Mouse (Mus musculus) kidney, embryonic 14.5 days (tissue): ENCODE measurements around the gene Ccdc122. TPM values are rescaled to one million over a fixed set of nuclear protein-coding genes. Genes with fewer than 3 reads are reported as not detected.

Experiments used
- ATAC-seq: fragments of 200-750 bp; cut with Nextera tagmentation; 2 replicates; pipeline ENCODE4 v1.8.0; 2017; ENCODE audit warnings: moderate number of reproducible peaks, mild to moderate bottlenecking, moderate TSS enrichment, moderate library complexity; ENCODE audit not compliant: low FRiP score, low TSS enrichment
- H3K27ac ChIP-seq: fragments of 300-500 bp; sonication (generic); 2 replicates; pipeline ENCODE4 v1.5.1; 2014; ENCODE audit warnings: low read depth, mild to moderate bottlenecking, low read length, moderate library complexity, mixed read lengths
- H3K27me3 ChIP-seq: fragments of 300-500 bp; sonication (generic); 2 replicates; pipeline ENCODE4 v1.6.1; 2014; ENCODE audit warnings: mild to moderate bottlenecking, low read length; ENCODE audit not compliant: control insufficient read depth, insufficient read depth
- H3K36me3 ChIP-seq: fragments of 300-500 bp; sonication (generic); 2 replicates; pipeline ENCODE4 v1.6.1; 2014; ENCODE audit warnings: low read length, mixed read lengths; ENCODE audit not compliant: control insufficient read depth, insufficient read depth
- H3K4me1 ChIP-seq: fragments of 300-500 bp; sonication (generic); 2 replicates; pipeline ENCODE4 v1.6.1; 2014; ENCODE audit warnings: low read length, mixed read lengths; ENCODE audit not compliant: control insufficient read depth, insufficient read depth
- H3K4me2 ChIP-seq: fragments of 300-500 bp; sonication (generic); replicated peaks from 2 replicates; pipeline ENCODE4 v1.6.1; 2014; ENCODE audit warnings: low read depth, mild to moderate bottlenecking, low read length
- H3K4me3 ChIP-seq: fragments of 300-500 bp; sonication (generic); 2 replicates; pipeline ENCODE4 v1.5.1; 2014; ENCODE audit warnings: mild to moderate bottlenecking, low read length
- H3K9ac ChIP-seq: fragments of 300-500 bp; sonication (generic); 2 replicates; pipeline ENCODE4 v1.6.1; 2014; ENCODE audit warnings: low read depth, mild to moderate bottlenecking, low read length, moderate library complexity
- H3K9me3 ChIP-seq: fragments of 300-500 bp; sonication (generic); 2 replicates; pipeline ENCODE4 v1.6.1; 2016; ENCODE audit warnings: low read length; ENCODE audit not compliant: control insufficient read depth
- WGBS: fragments of 180-500 bp; shearing (Covaris S2); extraction: QIAGEN DNeasy Blood & Tissue Kit; methylation state at CpG from one replicate; pipeline ENCODE4 v1.1.7; 2014; 5-methylcytosine and 5-hydroxymethylcytosine counted together
- polyA plus RNA-seq: library from polyadenylated mRNA; unstranded; fragments of >200 nt; fragmentation: Nextera tagmentation; extraction: Ambion mirVana; gene quantifications from 2 replicates; pipeline ENCODE4 v1.2.1, GENCODE M21; 2014

Ccdc122 gene
- polyA plus RNA-seq, 1 experiment from 2014 or later = 1.7 TPM

- Histone ChIP-seq H3K36me3 (no peaks in the 10 kb centered on the region), H3K27me3 (no peaks in the 10 kb centered on the region), H3K4me1 (no peaks in the 10 kb centered on the region), H3K27ac (no peak overlapping the region), H3K4me3 (no peak overlapping the region), H3K4me2 (no peak overlapping the region), H3K9me3 (no peaks in the 10 kb centered on the region), H3K9ac (no peak overlapping the region)
- ATAC-seq = no peak
- 66% methylated on average over 5 of the region's 5 CpGs for WGBS
These were observed 7.1 kb upstream of the Ccdc122 start for GRCm38 (mm10) chr14:77029319-77030054.

DNA sequence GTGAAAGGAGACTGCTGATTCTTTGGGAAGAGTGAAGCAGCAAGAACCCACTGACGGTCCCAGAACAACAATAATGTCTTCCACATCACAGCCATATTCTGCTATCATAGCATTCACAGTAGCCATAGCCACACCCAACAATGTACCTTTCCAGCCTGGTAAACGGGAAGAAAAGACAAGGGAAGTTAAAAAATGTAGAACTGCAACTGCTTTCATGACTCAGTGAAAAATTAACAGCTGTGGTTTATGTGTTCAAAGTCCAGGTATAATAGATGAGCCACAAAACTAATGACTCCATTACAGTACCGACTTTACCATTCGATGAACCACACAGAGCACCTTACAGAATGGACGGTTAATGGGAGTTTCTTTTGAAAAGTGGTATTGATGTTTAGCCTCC is 5.8 kb upstream of the Ccdc122 start:
- WGBS = 85% methylated on average over 5 of the region's 5 CpGs
- no peak overlapping the region for H3K4me3 ChIP-seq

GRCm38 (mm10) chr14:77032433-77032832 is 4.1 kb upstream of the Ccdc122 start:
- H3K4me1 ChIP-seq = no peaks in the 10 kb centered on the region
- no peak overlapping the region for H3K4me3 ChIP-seq
- H3K36me3 ChIP-seq = no peaks in the 10 kb centered on the region
- ATAC-seq = no peak
- H3K27ac ChIP-seq = no peak overlapping the region
- no peaks in the 10 kb centered on the region for H3K9me3 ChIP-seq
- 79% methylated on average over 5 of the region's 5 CpGs for WGBS
- no peak overlapping the region for H3K9ac ChIP-seq
- H3K27me3 ChIP-seq = no peaks in the 10 kb centered on the region
- H3K4me2 ChIP-seq = no peak overlapping the region

More for the DNA sequence above, 5.8 kb upstream of the Ccdc122 start:
- no peak overlapping the region for H3K27ac ChIP-seq
- no peaks in the 10 kb centered on the region for H3K36me3 ChIP-seq
- no peak for ATAC-seq
- H3K4me1 ChIP-seq = no peaks in the 10 kb centered on the region
- no peaks in the 10 kb centered on the region for H3K9me3 ChIP-seq
- no peaks in the 10 kb centered on the region for H3K27me3 ChIP-seq
- no peak overlapping the region for H3K4me2 ChIP-seq
- H3K9ac ChIP-seq = no peak overlapping the region

- Histone ChIP-seq H3K4me3 (no peak overlapping the region), H3K27me3 (no peaks in the 10 kb centered on the region), H3K27ac (no peak overlapping the region), H3K9ac (no peak overlapping the region), H3K9me3 (no peaks in the 10 kb centered on the region), H3K4me2 (no peak overlapping the region), H3K36me3 (no peaks in the 10 kb centered on the region), H3K4me1 (no peaks in the 10 kb centered on the region)
- ATAC-seq = no peak
- WGBS = 91% methylated on average over 3 of the region's 3 CpGs
These were observed 3.2 kb upstream of the Ccdc122 start for GRCm38 (mm10) chr14:77033391-77033790.

DNA sequence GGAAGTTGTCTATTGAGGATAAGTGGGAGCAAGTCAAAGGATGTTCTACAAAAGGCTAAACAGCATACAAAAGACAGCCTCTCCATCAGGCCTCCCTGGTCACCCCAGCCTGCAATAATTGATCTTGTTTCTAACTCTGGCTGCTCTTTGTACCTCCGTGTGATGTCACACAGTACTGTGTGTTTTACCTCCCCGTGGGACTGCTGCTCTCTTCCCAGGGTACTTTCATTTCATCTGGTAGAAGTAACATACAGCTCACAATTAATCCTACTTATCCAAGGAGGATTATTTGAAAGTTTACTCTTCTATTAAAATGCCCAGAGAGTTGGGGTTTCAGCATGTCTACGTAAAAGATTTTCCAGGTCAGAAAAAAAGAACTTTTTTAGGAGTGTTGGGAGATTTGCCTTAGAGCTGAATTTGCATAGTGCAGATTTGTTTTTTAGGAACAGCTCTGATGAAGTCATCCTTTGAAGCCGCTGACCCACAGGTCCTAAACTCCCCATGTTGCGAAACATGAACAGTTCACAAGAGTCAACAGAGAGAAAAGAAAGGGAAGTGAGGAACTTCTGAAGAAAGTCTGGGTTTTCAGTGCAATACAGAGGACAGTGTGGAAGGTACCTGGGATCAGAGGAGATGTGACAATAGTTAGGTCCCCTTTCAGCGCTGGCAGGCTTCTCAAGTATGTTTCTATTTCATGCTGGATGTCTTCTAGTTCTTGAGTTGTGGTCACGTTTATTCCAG is 2.2 kb upstream of the Ccdc122 start:
- Histone ChIP-seq H3K9me3 (no peaks in the 10 kb centered on the region), H3K4me1 (no peaks in the 10 kb centered on the region), H3K4me3 (no peak overlapping the region), H3K27me3 (no peaks in the 10 kb centered on the region), H3K9ac (no peak overlapping the region), H3K27ac (no peak overlapping the region), H3K36me3 (no peaks in the 10 kb centered on the region), H3K4me2 (no peak overlapping the region)
- 70% methylated on average over 7 of the region's 7 CpGs for WGBS
- ATAC-seq = no peak

DNA sequence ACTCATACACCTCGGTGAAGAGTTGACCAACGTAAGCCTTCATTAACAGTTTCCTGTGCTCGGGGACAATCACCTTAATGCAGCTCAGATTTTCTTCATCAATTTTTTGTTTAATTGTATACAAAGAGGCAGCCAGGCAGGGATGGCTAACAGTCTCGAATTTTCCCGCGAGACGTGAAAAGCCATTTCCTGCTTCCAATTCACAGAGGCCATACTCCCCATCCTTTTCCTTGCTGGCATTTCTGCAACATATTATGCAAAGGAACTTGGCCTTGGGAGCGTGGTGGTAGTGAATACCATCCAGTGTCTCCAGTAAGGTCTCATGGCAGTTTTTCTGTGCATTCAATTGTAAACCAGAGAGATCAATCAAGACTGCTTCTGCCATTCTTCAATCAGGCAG is 1.6 kb upstream of the Ccdc122 start:
- Histone ChIP-seq H3K27ac (no peak overlapping the region), H3K36me3 (no peaks in the 10 kb centered on the region), H3K4me1 (no peaks in the 10 kb centered on the region), H3K4me2 (no peak overlapping the region), H3K9ac (no peak overlapping the region), H3K4me3 (no peak overlapping the region), H3K9me3 (no peaks in the 10 kb centered on the region), H3K27me3 (no peaks in the 10 kb centered on the region)
- no peak for ATAC-seq
- 87% methylated on average over 8 of the region's 8 CpGs for WGBS

DNA sequence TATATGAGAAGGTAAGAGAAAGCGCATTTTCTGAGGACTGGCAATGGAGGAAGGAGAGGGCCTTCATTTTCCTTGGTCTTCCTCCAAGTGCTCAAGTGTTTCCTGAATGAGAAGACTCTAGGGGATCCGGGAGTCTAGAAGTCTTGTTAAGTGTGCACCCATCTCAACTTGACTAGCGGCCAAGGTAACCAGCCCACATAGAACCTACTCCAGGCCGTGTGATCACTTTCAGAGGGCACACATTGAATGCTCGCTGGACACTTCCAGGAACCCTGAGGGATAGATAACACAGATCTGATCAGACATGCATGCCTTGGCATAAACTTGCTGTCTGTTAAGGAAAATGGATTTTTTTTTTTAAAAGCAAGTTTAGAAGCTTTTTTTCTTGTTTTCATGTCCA is 758 bp downstream of the Ccdc122 start:
- Histone ChIP-seq H3K27me3 (no peaks in the 10 kb centered on the region), H3K4me2 (no peak overlapping the region), H3K9me3 (no peaks in the 10 kb centered on the region), H3K9ac (no peak overlapping the region), H3K4me3 (no peak overlapping the region), H3K27ac (no peak overlapping the region), H3K4me1 (no peaks in the 10 kb centered on the region), H3K36me3 (no peaks in the 10 kb centered on the region)
- no peak for ATAC-seq
- WGBS = 83% methylated on average over 5 of the region's 5 CpGs

DNA sequence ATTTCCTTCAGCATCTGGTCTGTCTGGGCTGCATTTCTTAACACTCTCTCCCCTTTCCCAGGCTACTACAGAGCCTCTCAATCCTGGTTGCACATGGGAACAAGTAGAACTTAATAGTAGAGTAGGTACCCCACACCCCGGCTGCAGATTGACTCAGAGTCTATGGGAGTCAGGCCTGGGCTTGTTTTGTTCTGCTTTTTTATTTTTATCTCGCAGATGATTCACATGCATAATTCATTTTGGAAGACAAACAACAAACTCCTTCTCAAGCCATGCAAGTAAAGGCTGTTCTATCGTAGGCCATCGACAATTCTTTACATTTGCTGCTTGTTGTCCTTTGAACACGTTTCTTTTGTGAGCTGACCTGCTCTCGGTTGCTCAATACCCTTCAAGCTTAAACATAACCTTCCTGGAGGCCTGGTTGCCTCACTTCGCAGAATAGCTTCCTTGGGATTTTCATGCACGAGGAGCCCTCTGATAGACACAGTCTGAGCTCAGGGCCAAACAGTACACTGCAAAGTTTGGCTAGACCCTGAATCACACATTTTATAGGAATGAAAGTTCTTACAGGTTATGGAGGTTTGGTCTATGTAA is 1.4 kb downstream of the Ccdc122 start:
- WGBS = 84% methylated on average over 8 of the region's 8 CpGs
- Histone ChIP-seq H3K4me2 (no peak overlapping the region), H3K27ac (no peak overlapping the region), H3K9ac (no peak overlapping the region), H3K9me3 (no peaks in the 10 kb centered on the region), H3K27me3 (no peaks in the 10 kb centered on the region), H3K4me3 (no peak overlapping the region), H3K36me3 (no peaks in the 10 kb centered on the region), H3K4me1 (no peaks in the 10 kb centered on the region)
- no peak for ATAC-seq

- Histone ChIP-seq H3K4me2 (no peak overlapping the region), H3K36me3 (no peaks in the 10 kb centered on the region), H3K4me1 (no peaks in the 10 kb centered on the region), H3K9me3 (no peaks in the 10 kb centered on the region; the same call in 1 of the 2 replicates), H3K9ac (no peak overlapping the region), H3K4me3 (no peak overlapping the region), H3K27ac (no peak overlapping the region), H3K27me3 (no peaks in the 10 kb centered on the region)
- ATAC-seq = no peak
These were observed 16.7 kb downstream of the Ccdc122 start for GRCm38 (mm10) chr14:77053288-77053687.
